Mouse (Mus musculus) forebrain, embryonic 13.5 days (tissue): ENCODE data around the gene Spink2. TPM values are rescaled to one million over a fixed set of nuclear protein-coding genes. Genes with fewer than 3 reads are reported as not detected.
A peak's percentile ranks its signal among the peaks of the same experiment; 100 is the strongest.
"Not testable (repeated sequence)": the region's sequence is repeated elsewhere in the genome, so short reads cannot be mapped to it uniquely, and the experiment has no call there.

Experiments
- ATAC-seq: fragments of 200-750 bp; cut with Nextera tagmentation; 2 replicates; pipeline ENCODE4 v1.8.0; 2017
- H3K27ac ChIP-seq: fragments of 300-500 bp; sonication (generic); 2 replicates; pipeline ENCODE4 v1.5.1; 2015; ENCODE audit warnings: inconsistent platforms, mild to moderate bottlenecking, moderate library complexity
- H3K27me3 ChIP-seq: fragments of 300-500 bp; sonication (generic); 2 replicates; pipeline ENCODE4 v1.6.1; 2015; ENCODE audit warnings: mild to moderate bottlenecking, inconsistent platforms
- H3K36me3 ChIP-seq: fragments of 300-500 bp; sonication (generic); 2 replicates; pipeline ENCODE4 v1.6.1; 2015; ENCODE audit warnings: mild to moderate bottlenecking, inconsistent platforms; ENCODE audit not compliant: poor library complexity, severe bottlenecking
- H3K4me1 ChIP-seq: fragments of 300-500 bp; sonication (generic); 2 replicates; pipeline ENCODE4 v1.6.1; 2015; ENCODE audit warnings: inconsistent platforms
- H3K4me2 ChIP-seq: fragments of 300-500 bp; sonication (generic); 2 replicates; pipeline ENCODE4 v1.6.1; 2015; ENCODE audit warnings: inconsistent platforms, mild to moderate bottlenecking, moderate library complexity
- H3K4me3 ChIP-seq: fragments of 300-500 bp; sonication (generic); 2 replicates; pipeline ENCODE4 v1.5.1; 2015; ENCODE audit warnings: mild to moderate bottlenecking, inconsistent platforms
- H3K9ac ChIP-seq: fragments of 300-500 bp; sonication (generic); 2 replicates; pipeline ENCODE4 v1.6.1; 2015; ENCODE audit warnings: mild to moderate bottlenecking, inconsistent platforms
- H3K9me3 ChIP-seq: fragments of 300-500 bp; sonication (generic); replicated peaks from 2 replicates; pipeline ENCODE4 v1.6.1; 2016; ENCODE audit warnings: inconsistent platforms
- WGBS: fragments of 180-500 bp; shearing (Covaris S2); methylation state at CpG from one replicate; pipeline ENCODE4 v1.1.7; 2015; 5-methylcytosine and 5-hydroxymethylcytosine counted together
- polyA plus RNA-seq: library from polyadenylated mRNA; unstranded; fragments of >200 nt; fragmentation: Nextera tagmentation; extraction: Ambion mirVana; gene quantifications from 2 replicates; pipeline ENCODE4 v1.2.1, GENCODE M21; 2015

Gene Spink2
- polyA plus RNA-seq, 1 experiment from 2014 or later = 0.94 TPM

DNA sequence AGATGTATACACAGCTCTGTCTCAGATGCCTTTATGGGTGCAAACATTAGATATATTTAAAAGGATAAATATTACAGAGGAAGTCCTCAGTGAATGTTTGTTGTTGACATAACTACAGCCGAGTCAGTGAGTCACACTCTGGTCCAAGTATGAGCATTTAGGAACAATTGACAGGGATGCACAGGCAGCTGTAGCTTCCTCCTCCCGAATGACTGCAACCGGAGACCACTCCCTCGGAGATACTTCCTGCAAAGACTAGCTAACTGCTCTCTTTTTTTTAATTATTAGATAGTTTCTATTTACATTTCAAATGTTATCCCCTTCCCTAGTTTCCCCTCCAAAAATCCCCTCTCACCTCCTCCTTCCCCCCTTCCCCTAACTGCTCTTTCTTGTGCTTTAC, 18.0 kb downstream of the Spink2 start:
- no peak overlapping the region for H3K9ac ChIP-seq

DNA sequence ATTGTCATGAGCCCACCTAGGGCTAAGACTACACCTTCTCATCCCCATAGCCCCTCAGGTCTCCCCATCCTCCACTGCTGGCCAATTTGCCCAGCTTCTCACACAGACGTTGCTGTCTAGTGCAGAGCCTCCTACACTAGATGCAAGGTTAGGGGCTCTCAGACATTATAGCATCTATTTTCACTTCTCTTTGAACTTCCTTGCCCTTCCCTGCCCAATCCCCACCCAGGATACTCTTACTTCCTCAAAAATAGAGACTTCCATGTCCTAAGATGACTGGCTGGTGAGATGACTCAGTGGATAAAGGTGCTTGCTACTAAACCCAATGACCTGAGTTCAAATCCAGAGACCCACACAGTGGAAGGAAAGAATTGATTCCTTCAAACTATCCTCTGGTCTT, 19.6 kb downstream of the Spink2 start:
- no peak for ATAC-seq
- Histone ChIP-seq H3K9me3 (peaks cover 4% of the 10 kb centered on the region; the same call in 1 of the 2 replicates), H3K9ac (no peak overlapping the region), H3K27ac (no peak overlapping the region), H3K27me3 (no peaks in the 10 kb centered on the region), H3K4me1 (no peaks in the 10 kb centered on the region), H3K4me2 (no peak overlapping the region), H3K36me3 (no peaks in the 10 kb centered on the region), H3K4me3 (no peak overlapping the region)
- 84% methylated on average over 1 of the region's 1 CpGs for WGBS

More for the DNA sequence above, 18.0 kb downstream of the Spink2 start:
- Histone ChIP-seq H3K36me3 (no peaks in the 10 kb centered on the region), H3K9me3 (peaks cover 4% of the 10 kb centered on the region; the same call in 1 of the 2 replicates), H3K27me3 (no peaks in the 10 kb centered on the region), H3K4me1 (no peaks in the 10 kb centered on the region), H3K27ac (no peak overlapping the region), H3K4me2 (no peak overlapping the region), H3K4me3 (no peak overlapping the region)
- no peak for ATAC-seq
- 82% methylated on average over 4 of the region's 4 CpGs for WGBS

DNA sequence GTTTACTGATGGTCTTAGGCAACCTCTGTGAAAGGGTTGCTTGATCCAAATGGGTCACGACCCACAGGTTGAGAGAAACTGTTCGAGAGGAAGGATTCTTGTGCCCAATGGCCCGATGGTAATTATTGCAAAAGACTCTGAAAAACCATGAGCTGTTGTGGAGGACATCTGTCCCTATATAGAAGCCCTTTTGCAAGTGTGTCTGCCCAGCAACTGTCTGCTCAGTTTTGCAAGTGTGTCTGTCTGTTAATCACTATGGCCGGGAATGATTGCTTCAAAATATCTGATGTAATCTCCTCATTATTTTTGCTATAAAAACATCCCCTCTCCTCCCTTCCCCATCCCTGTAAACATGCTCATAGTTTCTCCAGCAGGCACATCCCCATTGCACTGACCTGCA, 20.2 kb downstream of the Spink2 start:
- WGBS = 85% methylated on average over 4 of the region's 4 CpGs
- no peak for ATAC-seq
- Histone ChIP-seq H3K9ac (no peak overlapping the region), H3K27me3 (no peaks in the 10 kb centered on the region), H3K27ac (no peak overlapping the region), H3K36me3 (no peaks in the 10 kb centered on the region), H3K4me3 (no peak overlapping the region), H3K4me2 (no peak overlapping the region), H3K9me3 (peaks cover 4% of the 10 kb centered on the region; the same call in 1 of the 2 replicates), H3K4me1 (no peaks in the 10 kb centered on the region)

DNA sequence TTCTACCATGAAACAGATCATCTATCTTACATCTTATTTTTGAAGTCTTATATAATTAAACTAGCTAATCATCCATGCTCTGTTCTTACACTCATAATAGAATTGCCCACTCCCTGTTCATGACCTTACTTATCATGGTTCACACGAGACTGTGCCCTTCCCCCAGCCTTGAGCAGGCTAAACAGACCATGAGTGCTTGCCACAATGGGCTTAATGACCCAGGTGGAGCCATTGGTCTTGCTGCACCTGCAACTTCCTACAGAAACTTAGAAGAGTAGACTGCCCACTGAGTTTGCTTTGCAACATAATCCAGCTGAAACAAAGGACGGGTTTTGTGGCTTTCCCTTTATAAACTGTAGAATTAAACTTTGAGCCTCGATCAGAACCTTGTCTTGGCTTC, 22.5 kb downstream of the Spink2 start:
- Histone ChIP-seq H3K27me3 (no peaks in the 10 kb centered on the region), H3K9me3 (peaks cover 4% of the 10 kb centered on the region; the same call in 1 of the 2 replicates), H3K4me1 (no peaks in the 10 kb centered on the region), H3K36me3 (no peaks in the 10 kb centered on the region), H3K9ac (no peak overlapping the region), H3K4me2 (no peak overlapping the region), H3K4me3 (no peak overlapping the region), H3K27ac (no peak overlapping the region)
- no peak for ATAC-seq
- 33% methylated on average over 3 of the region's 3 CpGs for WGBS

DNA sequence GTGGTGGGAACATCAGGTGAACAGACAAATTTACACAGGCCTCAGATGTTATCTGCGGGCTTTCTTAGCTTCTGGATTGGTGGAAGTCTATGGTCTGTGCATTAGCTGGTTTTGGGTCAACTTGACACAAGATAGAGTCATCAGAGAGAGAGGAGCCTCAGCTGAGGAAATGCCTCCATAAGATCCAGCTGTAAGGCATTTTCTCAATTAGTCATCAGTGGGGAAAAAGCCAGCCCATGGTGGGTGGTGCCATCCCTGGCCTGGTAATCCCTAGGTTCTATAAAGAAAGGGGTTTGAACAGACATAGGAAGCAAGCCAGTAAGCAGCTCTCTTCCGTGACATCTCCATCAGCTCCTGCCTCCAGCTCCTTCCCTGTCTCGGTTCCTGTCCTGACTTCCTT, 25.9 kb downstream of the Spink2 start:
- H3K4me2 ChIP-seq = no peak overlapping the region
- no peaks in the 10 kb centered on the region for H3K36me3 ChIP-seq
- no peaks in the 10 kb centered on the region for H3K27me3 ChIP-seq
- ATAC-seq = no peak
- H3K4me1 ChIP-seq = no peaks in the 10 kb centered on the region
- peaks cover 4% of the 10 kb centered on the region; the same call in 1 of the 2 replicates for H3K9me3 ChIP-seq
- no peak overlapping the region for H3K9ac ChIP-seq
- no peak overlapping the region for H3K4me3 ChIP-seq
- H3K27ac ChIP-seq = no peak overlapping the region
- 93% methylated on average over 3 of the region's 3 CpGs for WGBS

DNA sequence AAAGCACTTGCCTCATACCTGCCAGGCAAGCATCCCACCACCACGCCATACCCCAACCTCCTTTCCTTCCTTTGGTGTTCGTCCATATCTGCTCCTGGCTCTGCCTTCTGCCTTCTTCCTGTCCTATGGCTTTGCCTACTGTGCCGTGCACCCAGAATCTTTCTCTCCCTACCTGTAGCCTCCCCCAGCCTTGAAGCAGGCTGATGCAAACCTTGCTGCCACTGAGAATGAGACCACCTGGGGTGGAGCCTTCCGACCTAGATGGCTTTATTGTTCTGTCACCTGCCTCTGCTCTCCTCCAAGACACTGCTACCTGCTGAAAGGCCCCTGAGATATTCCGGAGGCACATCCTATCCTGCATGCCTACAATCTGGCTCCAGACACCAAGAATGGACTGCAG, 27.4 kb downstream of the Spink2 start:
- ATAC-seq = not testable (repeated sequence)
- 57% methylated on average over 5 of the region's 5 CpGs for WGBS

DNA sequence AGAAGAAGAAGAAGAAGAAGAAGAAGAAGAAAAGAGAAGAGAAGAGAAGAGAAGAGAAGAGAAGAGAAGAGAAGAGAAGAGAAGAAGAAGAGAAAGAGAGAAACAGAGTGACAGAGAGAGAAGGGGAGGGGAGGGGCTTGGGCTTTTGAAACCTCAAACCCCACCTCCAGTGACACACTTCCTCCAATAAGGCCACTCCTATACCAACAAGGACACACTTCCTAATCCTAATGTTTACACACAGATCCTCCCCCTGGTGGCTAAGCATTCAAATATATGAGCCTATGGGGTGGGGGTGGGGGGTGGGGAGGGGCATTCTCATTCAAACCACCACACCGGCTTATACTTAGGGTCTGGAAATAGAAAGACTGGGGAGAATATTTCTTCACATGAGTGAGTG, 27.9 kb downstream of the Spink2 start:
- no peaks in the 10 kb centered on the region for H3K36me3 ChIP-seq
- 56% methylated on average over 1 of the region's 1 CpGs for WGBS
- H3K9ac ChIP-seq = no peak overlapping the region
- no peak overlapping the region for H3K4me2 ChIP-seq
- no peak for ATAC-seq
- H3K4me3 ChIP-seq = no peak overlapping the region
- no peaks in the 10 kb centered on the region for H3K27me3 ChIP-seq
- no peaks in the 10 kb centered on the region for H3K4me1 ChIP-seq
- H3K9me3 ChIP-seq = no peaks in the 10 kb centered on the region
- no peak overlapping the region for H3K27ac ChIP-seq

More for the DNA sequence above, 27.4 kb downstream of the Spink2 start:
- not testable (repeated sequence) for H3K4me2 ChIP-seq, H3K9ac ChIP-seq, H3K9me3 ChIP-seq, H3K27ac ChIP-seq, H3K36me3 ChIP-seq, H3K4me3 ChIP-seq, H3K4me1 ChIP-seq, H3K27me3 ChIP-seq

DNA sequence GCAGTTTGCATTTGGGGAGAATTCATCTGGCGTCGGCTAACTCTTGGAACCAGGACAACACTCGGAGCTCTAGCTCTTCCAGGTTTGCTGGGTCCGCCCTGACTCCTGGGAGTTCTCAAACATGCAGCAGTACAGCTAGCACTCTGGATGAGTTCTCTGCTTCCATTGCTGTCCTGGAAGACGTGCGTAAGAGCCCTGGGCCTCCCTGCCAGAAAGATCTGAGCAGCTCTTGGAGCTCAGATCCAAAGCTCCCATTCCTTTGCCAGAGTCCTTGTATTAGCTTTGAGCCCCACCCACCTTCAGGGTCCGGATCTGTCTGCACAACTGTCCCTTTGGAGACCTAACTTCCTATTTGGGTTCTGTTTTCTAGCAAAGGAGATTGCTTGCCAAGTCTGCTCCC, 29.8 kb downstream of the Spink2 start:
- Histone ChIP-seq H3K27me3 (no peaks in the 10 kb centered on the region), H3K4me2 (no peak overlapping the region), H3K9me3 (no peaks in the 10 kb centered on the region), H3K36me3 (no peaks in the 10 kb centered on the region), H3K27ac (no peak overlapping the region), H3K4me3 (no peak overlapping the region), H3K9ac (no peak overlapping the region), H3K4me1 (no peaks in the 10 kb centered on the region)
- ATAC-seq = no peak
- WGBS = 86% methylated on average over 7 of the region's 7 CpGs

DNA sequence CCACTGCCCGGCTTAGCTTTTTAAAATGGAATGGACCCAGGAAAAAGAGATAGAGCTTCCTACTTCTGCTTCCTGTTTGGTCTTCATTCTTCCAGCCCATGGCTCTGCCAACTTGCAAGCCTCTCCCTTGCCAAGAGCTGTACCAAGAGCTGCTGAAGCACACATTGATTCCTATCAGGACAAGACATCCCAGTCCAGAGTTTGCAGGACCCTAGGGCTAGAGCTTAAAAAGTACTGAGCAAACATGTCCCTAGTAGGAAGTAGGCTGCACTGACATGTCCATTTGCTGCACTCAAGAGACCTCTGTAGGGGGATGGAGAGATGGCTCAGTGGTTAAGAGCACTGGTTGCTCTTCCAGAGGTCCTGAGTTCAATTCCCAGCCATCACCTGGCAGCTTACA, 32.3 kb downstream of the Spink2 start:
- H3K4me2 ChIP-seq = no peak overlapping the region
- H3K9ac ChIP-seq = no peak overlapping the region
- ATAC-seq = no peak
- no peak overlapping the region for H3K4me3 ChIP-seq
- no peaks in the 10 kb centered on the region for H3K27me3 ChIP-seq
- no peak overlapping the region for H3K27ac ChIP-seq
- 100% methylated on average over 1 of the region's 1 CpGs for WGBS
- no peaks in the 10 kb centered on the region for H3K4me1 ChIP-seq
- no peaks in the 10 kb centered on the region for H3K36me3 ChIP-seq
- no peaks in the 10 kb centered on the region for H3K9me3 ChIP-seq

DNA sequence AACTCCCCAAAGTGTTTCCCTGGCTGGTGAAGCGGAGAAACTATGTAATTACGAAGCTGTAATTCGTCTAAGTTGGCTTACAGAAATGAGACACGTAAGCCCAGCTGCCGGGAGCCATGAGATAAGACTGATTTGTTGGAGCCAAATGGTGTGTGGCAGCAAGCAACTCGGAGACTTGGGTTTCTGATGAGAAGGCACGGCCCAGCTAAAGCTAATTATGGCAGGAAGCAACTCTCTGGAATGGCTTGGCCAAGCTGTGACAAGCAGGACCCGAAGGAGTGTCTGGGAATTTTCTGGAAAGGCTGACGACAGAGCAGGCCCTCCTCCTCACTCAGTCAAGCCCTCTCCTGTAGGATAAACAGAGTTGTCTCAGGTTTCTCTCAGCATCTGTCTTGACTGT, 33.3 kb downstream of the Spink2 start:
- WGBS = 84% methylated on average over 9 of the region's 9 CpGs
- Histone ChIP-seq H3K27ac (no peak overlapping the region), H3K9me3 (no peaks in the 10 kb centered on the region), H3K4me3 (no peak overlapping the region), H3K4me2 (no peak overlapping the region), H3K4me1 (no peaks in the 10 kb centered on the region), H3K27me3 (no peaks in the 10 kb centered on the region), H3K9ac (no peak overlapping the region), H3K36me3 (no peaks in the 10 kb centered on the region)
- ATAC-seq = no peak

DNA sequence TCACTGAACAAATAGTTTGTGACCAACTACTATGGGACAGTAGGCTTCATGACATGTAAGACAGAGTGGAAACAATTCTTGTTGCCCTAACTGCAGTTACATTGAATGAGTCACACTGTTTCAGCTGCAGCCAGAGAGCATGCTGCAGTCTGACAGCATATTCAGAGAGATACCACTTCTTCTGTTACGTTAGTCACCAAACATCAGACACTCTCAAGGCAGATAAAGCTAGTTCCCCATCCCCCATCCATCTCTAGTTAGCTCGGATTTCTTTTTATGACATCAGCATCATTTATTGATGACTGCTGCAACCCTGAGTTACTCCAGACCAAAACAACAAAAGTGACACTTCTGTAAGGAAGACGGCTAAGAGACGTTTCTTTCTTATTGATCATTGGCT, 36.5 kb downstream of the Spink2 start:
- Histone ChIP-seq H3K27me3 (no peaks in the 10 kb centered on the region), H3K4me3 (no peak overlapping the region), H3K27ac (no peak overlapping the region), H3K36me3 (no peaks in the 10 kb centered on the region), H3K4me1 (no peaks in the 10 kb centered on the region), H3K9ac (no peak overlapping the region), H3K9me3 (no peaks in the 10 kb centered on the region), H3K4me2 (no peak overlapping the region)
- no peak for ATAC-seq
- WGBS = 85% methylated on average over 4 of the region's 4 CpGs

DNA sequence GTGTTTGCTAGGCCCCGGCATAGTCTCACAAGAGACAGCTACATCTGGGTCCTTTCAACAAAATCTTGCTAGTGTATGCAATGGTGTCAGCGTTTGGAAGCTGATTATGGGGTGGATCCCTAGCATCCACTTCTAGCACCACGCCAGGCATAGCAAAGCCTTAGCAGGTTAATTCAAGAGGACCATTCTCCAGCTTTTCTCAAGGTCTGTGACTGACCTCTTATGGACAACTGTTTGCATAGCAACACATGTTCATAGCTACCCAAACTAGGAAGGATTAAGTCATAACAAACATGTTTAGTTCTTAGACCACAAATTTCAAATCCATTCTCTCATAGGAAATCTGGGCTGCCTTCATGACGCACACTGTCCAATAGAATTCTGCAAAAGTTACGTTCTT, 40.7 kb downstream of the Spink2 start:
- Histone ChIP-seq H3K36me3 (no peaks in the 10 kb centered on the region), H3K9ac (no peak overlapping the region), H3K4me1 (no peaks in the 10 kb centered on the region), H3K9me3 (no peaks in the 10 kb centered on the region), H3K27ac (no peak overlapping the region), H3K27me3 (no peaks in the 10 kb centered on the region), H3K4me2 (no peak overlapping the region), H3K4me3 (no peak overlapping the region)
- 57% methylated on average over 5 of the region's 5 CpGs for WGBS
- 0 out of 2 replicates have a peak, but pooled peaks have one; percentile 38 for ATAC-seq

DNA sequence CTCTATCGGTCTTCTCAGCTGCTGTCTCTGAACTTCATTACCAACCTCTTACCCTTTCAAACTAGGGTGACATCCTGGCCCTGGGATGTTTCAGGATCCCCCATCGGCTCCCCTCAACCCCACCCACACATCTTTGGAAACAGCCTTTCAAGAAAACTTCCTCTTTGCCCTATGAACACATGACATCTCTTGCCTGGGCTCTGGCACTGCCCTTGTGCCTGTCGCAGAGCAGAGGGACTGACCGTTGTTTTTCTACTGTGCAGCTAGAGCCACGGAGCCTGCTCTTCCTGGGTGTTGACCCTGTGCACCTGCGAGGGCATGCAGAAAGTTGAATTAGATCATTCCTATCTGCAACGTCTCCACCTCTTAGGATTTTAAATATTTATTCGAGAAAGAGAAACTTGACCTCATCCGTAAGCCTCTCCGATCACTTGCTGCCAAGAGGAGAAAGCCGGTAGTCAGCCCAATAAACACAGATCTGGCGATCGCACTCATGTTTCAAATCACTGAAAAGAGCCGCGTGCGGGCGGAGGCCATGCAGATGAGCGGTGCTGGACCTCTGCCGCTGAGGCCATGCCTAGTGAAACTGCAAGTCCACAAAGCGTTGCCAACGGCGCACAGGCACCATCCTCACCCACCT, 43.8 kb downstream of the Spink2 start:
- no peak overlapping the region for H3K4me2 ChIP-seq
- H3K9me3 ChIP-seq = no peaks in the 10 kb centered on the region
- no peak overlapping the region for H3K9ac ChIP-seq
- no peak for ATAC-seq
- no peaks in the 10 kb centered on the region for H3K36me3 ChIP-seq
- WGBS = 88% methylated on average over 22 of the region's 22 CpGs
- H3K27me3 ChIP-seq = no peaks in the 10 kb centered on the region
- H3K27ac ChIP-seq = no peak overlapping the region
- no peak overlapping the region for H3K4me3 ChIP-seq
- H3K4me1 ChIP-seq = no peaks in the 10 kb centered on the region
